Mouse (Mus musculus) G1E-ER4 (cell line): Measurements from ENCODE around the gene Tmem151a. TPM values are rescaled to one million over a fixed set of nuclear protein-coding genes. Genes with fewer than 3 reads are reported as not detected.

ENCODE experiments used
- GATA1 ChIP-seq: IDR thresholded peaks from one replicate; pipeline ENCODE4 v1.8.0; 2012; ENCODE audit warnings: low read length, inconsistent platforms
- polyA plus RNA-seq: library from polyadenylated mRNA; stranded (reverse); fragments of >175 nt; gene quantifications from 2 replicates; pipeline ENCODE4 v1.2.3, GENCODE M21; 2012

Tmem151a gene
- polyA plus RNA-seq, 1 experiment, result not detected

DNA sequence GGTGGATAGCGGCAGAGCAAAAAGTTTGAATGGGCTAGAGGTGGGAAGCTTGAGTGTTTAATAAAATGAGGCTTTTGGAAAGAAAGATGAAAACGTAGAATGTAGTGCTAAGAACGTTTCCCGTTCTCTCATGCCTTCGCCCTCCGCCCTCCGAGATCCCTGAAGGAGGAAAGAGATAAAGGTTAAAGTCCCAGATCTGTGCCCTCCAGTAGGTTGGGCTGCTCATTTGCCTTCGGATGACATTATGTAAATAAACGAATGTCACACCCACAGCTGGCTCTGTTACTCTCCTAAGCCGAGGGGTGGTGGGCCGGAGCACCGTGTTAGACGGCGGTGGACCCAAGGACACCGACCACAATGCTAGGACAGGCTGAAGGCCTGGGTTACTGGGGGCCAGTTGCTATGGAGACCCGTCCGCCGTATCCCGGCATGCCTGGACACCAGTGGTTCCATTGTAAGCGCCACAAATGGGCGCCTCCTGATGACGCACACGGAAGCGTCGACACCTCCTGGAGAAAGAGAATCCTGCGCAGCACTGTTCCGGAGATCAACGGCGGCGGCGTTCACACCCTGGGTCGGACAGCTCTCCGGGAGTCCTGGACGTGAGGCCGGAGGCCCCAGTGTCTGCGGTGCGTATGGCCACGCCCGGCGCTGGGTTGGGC lies 44.3 kb downstream of the Tmem151a start, which contains the start of gene Brms1:
Brms1 (plus strand) TSS at position 493 of the 662 bp plus-strand sequence.
- no peak for TF ChIP-seq GATA1

DNA sequence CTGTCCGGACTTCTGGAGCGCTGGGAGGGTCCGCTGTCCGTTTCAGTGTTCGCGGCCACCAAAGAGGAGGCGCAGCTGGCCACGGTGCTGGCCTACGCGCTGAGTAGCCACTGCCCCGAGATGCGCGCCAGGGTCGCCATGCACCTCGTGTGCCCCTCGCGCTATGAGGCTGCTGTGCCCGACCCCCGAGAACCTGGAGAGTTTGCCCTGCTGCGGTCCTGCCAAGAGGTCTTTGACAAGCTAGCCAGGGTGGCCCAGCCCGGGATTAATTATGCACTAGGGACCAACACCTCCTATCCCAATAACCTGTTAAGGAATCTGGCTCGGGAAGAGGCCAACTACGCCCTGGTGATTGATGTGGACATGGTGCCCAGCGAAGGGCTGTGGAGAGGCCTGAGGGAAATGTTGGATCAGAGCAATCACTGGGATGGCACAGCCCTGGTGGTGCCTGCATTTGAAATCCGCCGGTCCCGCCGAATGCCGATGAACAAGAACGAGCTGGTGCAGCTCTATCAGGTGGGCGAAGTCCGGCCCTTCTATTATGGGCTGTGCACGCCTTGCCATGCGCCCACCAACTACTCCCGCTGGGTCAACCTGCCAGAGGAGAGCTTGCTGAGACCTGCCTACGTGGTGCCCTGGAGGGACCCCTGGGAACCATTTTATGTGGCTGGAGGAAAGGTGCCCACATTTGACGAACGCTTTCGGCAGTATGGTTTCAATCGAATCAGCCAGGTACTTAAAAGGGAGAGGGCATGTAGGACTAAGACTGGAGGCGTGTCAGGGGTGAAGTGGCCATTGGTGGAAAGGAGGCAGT lies 45.8 kb downstream of the Tmem151a start:
- no peak for TF ChIP-seq GATA1

DNA sequence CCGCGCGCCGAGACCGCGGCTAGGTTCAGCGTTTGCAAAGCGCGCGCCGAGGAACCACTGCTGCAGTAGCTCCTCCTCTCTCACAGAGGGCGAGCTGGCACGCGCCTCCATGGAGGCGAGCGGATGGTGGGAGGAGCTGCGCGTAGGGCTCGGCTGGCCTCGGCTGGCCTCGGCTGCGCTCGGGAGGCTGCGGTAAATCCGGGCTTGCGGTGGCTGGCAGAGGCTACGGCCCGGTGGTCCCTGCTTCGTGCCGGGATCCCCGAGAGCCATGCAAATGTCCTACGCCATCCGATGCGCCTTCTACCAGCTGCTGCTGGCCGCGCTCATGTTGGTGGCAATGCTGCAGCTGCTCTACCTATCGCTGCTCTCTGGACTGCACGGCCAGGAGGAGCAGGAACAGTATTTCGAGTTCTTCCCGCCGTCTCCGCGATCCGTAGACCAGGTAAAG lies 46.6 kb downstream of the Tmem151a start, which contains the start of the genes B4gat1 and AC124502.3:
B4gat1 (plus strand) TSS at position 118 of the 448 bp plus-strand sequence.
AC124502.3 (plus strand) TSS at position 183 of the 448 bp plus-strand sequence.
- no peak for TF ChIP-seq GATA1

DNA sequence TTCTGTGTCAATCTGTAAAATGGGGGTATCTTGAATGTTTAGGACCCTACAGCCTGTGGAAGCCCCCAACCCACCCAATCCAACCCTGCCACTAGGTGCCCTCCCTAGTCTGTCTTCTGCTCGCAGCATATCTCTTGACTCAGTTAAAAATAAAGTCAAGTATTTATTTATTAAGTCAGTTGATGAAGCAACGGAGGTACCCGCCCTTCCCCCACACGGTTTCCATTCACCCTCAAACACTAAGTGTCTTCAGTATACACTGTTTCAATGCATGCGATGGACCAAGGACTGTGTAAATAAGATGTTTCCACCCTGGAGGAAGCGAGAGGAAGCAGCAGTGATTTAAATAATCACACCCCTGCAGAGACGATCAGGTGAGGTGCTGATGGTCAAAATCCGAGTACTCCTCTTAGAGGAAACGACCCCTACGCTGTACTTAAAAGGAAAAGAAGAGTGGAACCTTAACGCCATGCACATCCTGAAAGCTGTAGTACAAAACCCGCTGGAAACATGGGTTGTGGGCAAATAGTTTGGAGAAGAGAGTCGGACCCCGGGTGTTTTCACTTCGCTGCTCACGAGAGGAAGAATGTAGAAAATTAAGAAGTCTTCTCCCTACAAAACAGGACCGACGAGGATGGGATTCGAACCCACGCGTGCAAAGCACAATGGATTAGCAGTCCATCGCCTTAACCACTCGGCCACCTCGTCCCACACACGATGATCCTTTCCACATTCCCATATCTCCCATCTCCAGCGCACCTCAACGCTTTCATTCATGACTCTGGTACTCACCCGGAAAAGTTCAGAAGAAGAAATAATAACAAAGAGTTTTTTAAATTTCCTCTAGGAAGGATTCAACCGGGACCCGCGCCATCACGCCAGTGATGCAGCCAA lies 47.4 kb downstream of the Tmem151a start:
- no peak for TF ChIP-seq GATA1

DNA sequence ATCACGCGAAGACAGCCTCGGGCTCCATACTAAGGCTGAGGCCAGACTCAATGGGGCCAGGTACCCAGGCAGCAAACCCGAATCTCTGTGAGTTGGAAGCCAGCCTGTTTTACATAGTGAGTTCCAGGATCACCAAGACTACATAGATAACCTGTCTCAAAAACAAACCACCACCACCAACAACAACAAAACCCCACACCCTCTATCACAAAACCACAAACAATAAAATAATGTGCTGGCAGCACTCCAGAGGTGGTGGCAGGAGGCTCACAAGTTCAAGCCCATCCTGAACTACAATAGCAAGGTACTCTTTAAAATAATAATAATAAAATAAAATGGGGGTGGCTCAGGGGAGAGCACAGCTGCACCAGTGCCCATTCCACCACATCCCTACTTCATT lies 48.8 kb downstream of the Tmem151a start:
- no peak for TF ChIP-seq GATA1

DNA sequence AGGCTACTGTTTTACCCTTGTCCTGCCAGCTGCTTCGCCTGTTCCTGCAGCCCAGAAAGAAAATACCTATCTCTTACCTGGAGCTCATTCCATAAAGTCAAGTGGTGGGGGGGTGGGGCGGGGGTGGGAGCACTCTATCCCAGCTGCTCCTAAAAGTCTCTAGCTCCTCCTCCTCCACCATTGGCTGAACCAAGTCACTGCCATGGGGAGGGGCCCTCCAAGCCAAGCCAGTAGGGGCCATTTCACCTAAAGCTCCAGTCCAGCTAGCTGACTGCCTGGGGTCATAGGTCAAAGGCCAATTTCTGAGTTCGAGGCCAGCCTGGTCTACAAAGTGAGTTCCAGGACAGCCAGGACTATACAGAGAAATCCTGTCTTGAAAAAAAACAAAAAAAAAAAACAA lies 52.6 kb downstream of the Tmem151a start:
- no peak for TF ChIP-seq GATA1

DNA sequence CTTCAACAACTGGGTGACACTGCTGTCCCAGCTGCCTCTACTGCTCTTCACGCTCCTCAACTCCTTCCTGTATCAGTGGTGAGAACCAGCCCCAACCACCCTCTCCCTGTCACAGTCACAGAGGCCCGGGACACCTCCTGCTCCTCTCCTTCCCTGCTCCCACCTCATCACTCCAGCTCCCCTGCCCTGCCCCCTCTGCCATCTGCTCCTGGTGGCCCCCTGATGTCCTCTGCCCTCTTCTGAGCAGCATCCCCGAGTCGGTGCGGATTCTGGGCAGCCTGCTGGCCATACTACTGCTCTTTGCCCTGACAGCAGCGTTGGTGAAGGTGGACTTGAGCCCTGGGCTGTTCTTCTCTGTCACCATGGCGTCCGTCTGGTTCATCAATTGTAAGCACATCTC lies 59.2 kb downstream of the Tmem151a start:
- no peak for TF ChIP-seq GATA1

DNA sequence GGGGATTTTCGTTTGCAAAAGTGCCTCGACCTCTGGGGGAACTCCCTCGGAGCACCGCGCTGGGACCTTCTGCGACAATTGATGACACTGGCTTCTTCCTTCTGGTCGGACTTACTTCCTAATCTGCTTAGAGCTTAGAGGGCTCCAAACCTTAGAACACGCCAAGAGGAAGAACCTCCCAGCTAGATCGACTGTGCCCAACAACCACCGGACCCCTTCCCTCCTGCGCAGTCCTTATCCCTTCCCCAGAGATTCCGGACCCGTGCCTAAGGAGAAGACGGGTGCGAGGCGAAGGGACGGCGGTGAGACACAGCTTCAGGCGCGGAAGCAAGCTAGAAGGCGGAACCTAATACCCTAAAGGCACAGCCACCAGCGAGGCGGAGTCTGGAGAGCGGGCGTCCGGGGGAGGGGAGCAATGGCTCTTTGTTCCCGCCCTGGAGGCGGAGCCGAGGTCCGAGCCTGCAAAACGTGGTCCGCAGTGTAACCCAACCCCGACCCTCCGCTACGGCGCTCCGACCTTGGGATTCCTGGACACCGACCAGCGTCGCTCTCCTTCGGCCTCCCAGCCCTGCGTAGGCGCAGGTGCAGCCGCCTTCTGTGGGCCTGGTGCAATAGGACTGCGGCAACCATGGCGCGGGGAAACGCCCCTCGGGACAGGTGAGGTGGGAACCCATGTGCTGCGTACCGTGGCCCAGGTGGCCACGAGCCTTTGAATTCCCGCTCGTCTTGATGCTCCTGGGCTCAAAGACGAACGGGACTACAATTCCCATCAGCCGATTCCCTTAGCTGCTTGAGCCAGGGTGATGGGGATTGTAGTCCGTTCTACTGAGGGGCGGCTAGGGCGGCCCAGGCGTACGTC lies 61.5 kb downstream of the Tmem151a start, which contains the start of gene Slc29a2:
Slc29a2 (plus strand) TSS at position 240 of the 859 bp plus-strand sequence.
- no peak for TF ChIP-seq GATA1

DNA sequence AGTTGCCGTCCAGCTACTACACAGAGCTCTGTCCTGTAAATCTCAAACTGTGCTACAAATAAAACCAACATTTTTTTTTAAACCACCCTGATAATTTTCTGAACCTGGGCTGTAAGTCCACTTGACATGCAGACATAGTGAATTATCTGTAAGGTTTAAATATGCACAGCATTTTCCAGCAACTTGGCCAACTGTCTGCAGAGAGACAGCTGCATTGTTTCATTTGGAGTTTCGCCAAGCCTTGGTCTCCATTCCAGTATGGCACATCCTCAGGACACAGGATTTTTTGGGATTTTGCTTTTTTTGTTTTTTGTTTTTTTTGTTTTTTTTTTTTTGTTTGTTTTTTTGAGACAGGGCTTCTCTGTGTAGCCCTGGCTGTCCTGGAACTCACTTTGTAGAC lies 63.9 kb downstream of the Tmem151a start:
- TF ChIP-seq GATA1, result no peak

Other genes with a start within 250 kb of the Tmem151a start
- 56.4 and 100 TPM in 2 replicates for gene Ccs, start 246.2 kb downstream of the Tmem151a start, polyA plus RNA-seq
- 0.02 TPM in 1 of 2 replicates, not detected in the other for gene Ccdc87, start 246.2 kb downstream of the Tmem151a start, polyA plus RNA-seq
- not detected in 2 replicates for gene Ctsf, start 230.4 kb downstream of the Tmem151a start, polyA plus RNA-seq
- gene Actn3, start 207.6 kb downstream of the Tmem151a start, polyA plus RNA-seq, result 0.50 and 0.64 TPM in 2 replicates
- 2.4 and 3.2 TPM in 2 replicates for gene Zdhhc24, start 206.9 kb downstream of the Tmem151a start, polyA plus RNA-seq
- 3.6 and 4.9 TPM in 2 replicates for gene Bbs1, start 178.9 kb downstream of the Tmem151a start, polyA plus RNA-seq
- gene Dpp3, start 157.2 kb downstream of the Tmem151a start, polyA plus RNA-seq, result 72.5 and 78.7 TPM in 2 replicates
- gene Peli3, start 142.4 kb downstream of the Tmem151a start, polyA plus RNA-seq, result 0.09 and 0.31 TPM in 2 replicates
- 79.7 and 109 TPM in 2 replicates for gene Mrpl11, start 123.4 kb downstream of the Tmem151a start, polyA plus RNA-seq
- gene Npas4, start 95.2 kb downstream of the Tmem151a start, polyA plus RNA-seq, result not detected in 2 replicates
- gene Slc29a2, start 61.7 kb downstream of the Tmem151a start, polyA plus RNA-seq, result 4.1 and 4.3 TPM in 2 replicates
- 10.8 and 12.4 TPM in 2 replicates for gene B4gat1, start 46.7 kb downstream of the Tmem151a start, polyA plus RNA-seq
- 0.15 and 0.33 TPM in 2 replicates for gene AC124502.3, start 46.6 kb downstream of the Tmem151a start, polyA plus RNA-seq
- gene Brms1, start 44.2 kb downstream of the Tmem151a start, polyA plus RNA-seq, result 61.3 and 101 TPM in 2 replicates
- gene Rin1, start 35.0 kb downstream of the Tmem151a start, polyA plus RNA-seq, result 1.1 TPM in 2 replicates
- gene Cd248, start 17.5 kb downstream of the Tmem151a start, polyA plus RNA-seq, result 0.90 and 0.95 TPM in 2 replicates
- 19.4 and 22.6 TPM in 2 replicates for gene Yif1a, start 3.0 kb upstream of the Tmem151a start, polyA plus RNA-seq
- gene Cnih2, start 13.0 kb upstream of the Tmem151a start, polyA plus RNA-seq, result 1.9 and 2.1 TPM in 2 replicates
- gene Rab1b, start 21.5 kb upstream of the Tmem151a start, polyA plus RNA-seq, result 249 and 315 TPM in 2 replicates
- 9.0 and 11.6 TPM in 2 replicates for gene Klc2, start 33.0 kb upstream of the Tmem151a start, polyA plus RNA-seq
- gene Pacs1, start 187.6 kb upstream of the Tmem151a start, polyA plus RNA-seq, result 47.4 and 54.1 TPM in 2 replicates
- 445 and 471 TPM in 2 replicates for gene Sf3b2, start 209.9 kb upstream of the Tmem151a start, polyA plus RNA-seq
- gene Gal3st3, start 212.8 kb upstream of the Tmem151a start, polyA plus RNA-seq, result not detected in 2 replicates